Mouse (Mus musculus): Measurements from ENCODE around the gene Ankrd26. TPM values are rescaled to one million over a fixed set of nuclear protein-coding genes. Genes with fewer than 3 reads are reported as not detected.

Gene Ankrd26
- polyA plus RNA-seq, 1 experiment: 0.08 TPM

GRCm38 (mm10) chr6:118454452-118454851, 107.6 kb downstream of the Ankrd26 start:
- no peaks in the 10 kb centered on the region for H3K27me3 ChIP-seq (ENCODE audit: control insufficient read depth)
- H3K36me3 ChIP-seq (ENCODE audit: control insufficient read depth): no peaks in the 10 kb centered on the region
- H3K4me3 ChIP-seq (replicated peaks): peak overlapping the region; percentile 68
- H3K4me1 ChIP-seq (ENCODE audit: control insufficient read depth): peaks cover 13% of the 10 kb centered on the region
- TF ChIP-seq TAL1 (IDR thresholded peaks at IDR 0.05; ENCODE audit: low read length) (no peak), GATA1 (IDR thresholded peaks at IDR 0.05; ENCODE audit: low read length) (no peak)
- no peaks in the 10 kb centered on the region for H3K9me3 ChIP-seq (ENCODE audit: control insufficient read depth, low read length)

Other genes starting within 250 kb of the Ankrd26 start
- 0.55 and 1.0 TPM in 2 replicates for gene Bms1, start 142.8 kb downstream of the Ankrd26 start, polyA plus RNA-seq (2012)
- not detected in 2 replicates for gene Zfp248, start 106.7 kb downstream of the Ankrd26 start, polyA plus RNA-seq (2012)
- not detected in 2 replicates for gene Zfp9, start 82.9 kb downstream of the Ankrd26 start, polyA plus RNA-seq (2012)